In genomic region chr7:123198695-123199094, GRCm38 (mm10) we compare ENCODE assay signal across 21 mouse cellular contexts. TPM values are rescaled to one million over a fixed set of nuclear protein-coding genes. Genes with fewer than 3 reads are reported as not detected.
DNase-seq lines count a peak whose midpoint lies in the region; ATAC-seq and TF ChIP-seq lines count a peak whose summit lies in the region.
"Had no signal": no experiment of that assay in that cellular context is flagged by ENCODE, and none has a peak within 500 bp of the region (broad histone marks: within the 10 kb centered on the region; RNA-seq: fewer than 3 reads in every experiment).

No protein-coding gene starts in this region.

- TF ChIP-seq CTCF in liver, postnatal 0 days (IDR thresholded peaks at IDR 0.05; ENCODE audit: low read depth) = no peak

- H3K27me3 ChIP-seq in intestine, embryonic 14.5 days (replicated peaks; ENCODE audit: control insufficient read depth, insufficient read depth, low read length) = no peaks in the 10 kb centered on the region
- H3K27me3 ChIP-seq in kidney, embryonic 14.5 days (ENCODE audit: control insufficient read depth, insufficient read depth, low read length) = no peaks in the 10 kb centered on the region
- no peaks in the 10 kb centered on the region for H3K27me3 ChIP-seq in liver, postnatal 0 days (ENCODE audit: insufficient read depth, low read length)
- H3K27me3 ChIP-seq: embryonic facial prominence, embryonic 15.5 days; forebrain, embryonic 12.5 days; heart, embryonic 13.5 days; limb, embryonic 12.5 days; neural tube, embryonic 12.5 days; stomach, embryonic 15.5 days had no signal

- H3K9ac ChIP-seq in intestine, embryonic 14.5 days (ENCODE audit: low read length) = no peak overlapping the region
- H3K9ac ChIP-seq in kidney, embryonic 14.5 days (ENCODE audit: low read depth, low read length) = no peak overlapping the region
- H3K9ac ChIP-seq in liver, postnatal 0 days (replicated peaks) = no peak overlapping the region
- H3K9ac ChIP-seq: embryonic facial prominence, embryonic 15.5 days; forebrain, embryonic 12.5 days; heart, embryonic 13.5 days; limb, embryonic 12.5 days; neural tube, embryonic 12.5 days; stomach, embryonic 15.5 days had no signal

- peaks cover 19% of the 10 kb centered on the region for H3K36me3 ChIP-seq in intestine, embryonic 14.5 days (ENCODE audit: control insufficient read depth, insufficient read depth, low read length)
- H3K36me3 ChIP-seq in kidney, embryonic 14.5 days (ENCODE audit: control insufficient read depth, insufficient read depth, low read length) = peaks cover 21% of the 10 kb centered on the region
- peaks cover 7% of the 10 kb centered on the region for H3K36me3 ChIP-seq in liver, postnatal 0 days (replicated peaks; ENCODE audit: insufficient read depth, low read length)

- no peak for TF ChIP-seq EP300 in liver, postnatal 0 days (IDR thresholded peaks at IDR 0.05; ENCODE audit: low read depth)

- no peaks in the 10 kb centered on the region for H3K9me3 ChIP-seq in intestine, embryonic 14.5 days (ENCODE audit: control insufficient read depth, low read length)
- no peaks in the 10 kb centered on the region for H3K9me3 ChIP-seq in kidney, embryonic 14.5 days (ENCODE audit: control insufficient read depth, low read length)
- no peaks in the 10 kb centered on the region for H3K9me3 ChIP-seq in liver, postnatal 0 days (ENCODE audit: low read length)
- H3K9me3 ChIP-seq: embryonic facial prominence, embryonic 15.5 days; forebrain, embryonic 12.5 days; heart, embryonic 13.5 days; hindbrain, embryonic 10.5 days; limb, embryonic 12.5 days; megakaryocyte, embryonic 14.5 days; neural tube, embryonic 12.5 days; stomach, embryonic 15.5 days had no signal

- peak; percentile 39 for DNase-seq in CD4-positive helper T cell, adult 2 months (ENCODE audit: low read depth, low spot score)
- no peak for DNase-seq in intestine, embryonic 14.5 days (ENCODE audit: low spot score)
- DNase-seq in liver, postnatal 0 days = no peak
- DNase-seq in thymus, postnatal 10 days (ENCODE audit: low spot score in 2 of 2) = no peak
- no peak for DNase-seq in cerebellum, adult 11-12 months
- no peak for DNase-seq in lung, postnatal 36 days
- DNase-seq: adrenal gland, postnatal 14 days; cerebellum, adult 9-10 months; gastrocnemius, postnatal 25 days; thymus, postnatal 4 days had no signal

- no peak for ATAC-seq in intestine, embryonic 14.5 days (replicated peaks; ENCODE audit: low FRiP score, low TSS enrichment, low read depth)
- ATAC-seq in kidney, embryonic 14.5 days (ENCODE audit: low FRiP score, low TSS enrichment) = peak; percentile 63; the same call in 1 of the 2 replicates
- peak; percentile 56 for ATAC-seq in liver, postnatal 0 days

- 54% methylated on average over 10 of the region's 10 CpGs for WGBS in intestine, embryonic 14.5 days
- WGBS in kidney, embryonic 14.5 days = 46% methylated on average over 10 of the region's 10 CpGs
- 58% methylated on average over 10 of the region's 10 CpGs for WGBS in liver, postnatal 0 days (ENCODE audit: insufficient replicate concordance)

- H3K4me1 ChIP-seq in intestine, embryonic 14.5 days (replicated peaks; ENCODE audit: control insufficient read depth, insufficient read depth, low read length) = no peaks in the 10 kb centered on the region
- H3K4me1 ChIP-seq in kidney, embryonic 14.5 days (ENCODE audit: control insufficient read depth, insufficient read depth, low read length) = no peaks in the 10 kb centered on the region
- peaks cover 14% of the 10 kb centered on the region for H3K4me1 ChIP-seq in liver, postnatal 0 days (ENCODE audit: insufficient read depth)
- H3K4me1 ChIP-seq: embryonic facial prominence, embryonic 15.5 days; forebrain, embryonic 12.5 days; hindbrain, embryonic 10.5 days; limb, embryonic 12.5 days; neural tube, embryonic 12.5 days; stomach, embryonic 15.5 days had no signal

- no peak overlapping the region for H3K4me2 ChIP-seq in intestine, embryonic 14.5 days (ENCODE audit: low read length)
- H3K4me2 ChIP-seq in kidney, embryonic 14.5 days (replicated peaks; ENCODE audit: low read depth, low read length) = no peak overlapping the region
- no peak overlapping the region for H3K4me2 ChIP-seq in liver, postnatal 0 days (ENCODE audit: low read depth, low read length)
- H3K4me2 ChIP-seq: embryonic facial prominence, embryonic 15.5 days; forebrain, embryonic 12.5 days; heart, embryonic 13.5 days; limb, embryonic 12.5 days; neural tube, embryonic 12.5 days; stomach, embryonic 15.5 days had no signal

- 0 out of 2 replicates have a peak overlapping the region, but pooled peaks have one; percentile 7 for H3K27ac ChIP-seq in intestine, embryonic 14.5 days (ENCODE audit: low read depth)
- no peak overlapping the region for H3K27ac ChIP-seq in kidney, embryonic 14.5 days (ENCODE audit: low read depth, low read length)
- no peak overlapping the region for H3K27ac ChIP-seq in liver, postnatal 0 days (ENCODE audit: low read depth)
- H3K27ac ChIP-seq: embryonic facial prominence, embryonic 15.5 days; forebrain, embryonic 12.5 days; heart, embryonic 13.5 days; hindbrain, embryonic 10.5 days; layer of hippocampus, adult 2 months; left cerebral cortex, adult 2 months; limb, embryonic 12.5 days; neural tube, embryonic 12.5 days; stomach, embryonic 15.5 days had no signal

- H3K4me3 ChIP-seq in intestine, embryonic 14.5 days (ENCODE audit: low read depth, low read length) = no peak overlapping the region
- H3K4me3 ChIP-seq in kidney, embryonic 14.5 days (ENCODE audit: low read length) = no peak overlapping the region
- no peak overlapping the region for H3K4me3 ChIP-seq in liver, postnatal 0 days (ENCODE audit: low read depth, low read length)
- H3K4me3 ChIP-seq: embryonic facial prominence, embryonic 15.5 days; forebrain, embryonic 12.5 days; heart, embryonic 13.5 days; hindbrain, embryonic 10.5 days; layer of hippocampus, adult 2 months; left cerebral cortex, adult 2 months; limb, embryonic 12.5 days; megakaryocyte, embryonic 14.5 days; neural tube, embryonic 12.5 days; stomach, embryonic 15.5 days had no signal

RNA-seq across cellular contexts. Expression of gene Slc5a11, which starts 15.9 kb away (rescaled TPM):
- polyA plus RNA-seq in intestine, embryonic 14.5 days (2014; fragmentation: Nextera tagmentation; extraction: Ambion mirVana) = 2.9 and 3.2 TPM in 2 replicates
- 0.49 and 1.9 TPM in 2 replicates for polyA plus RNA-seq in kidney, embryonic 14.5 days (2014; fragmentation: Nextera tagmentation; extraction: Ambion mirVana)
- polyA plus RNA-seq in liver, postnatal 0 days (2015; fragmentation: Nextera tagmentation; extraction: Ambion mirVana) = 0.27 and 0.28 TPM in 2 replicates
